Mouse (Mus musculus) megakaryocyte, embryonic 14.5 days (primary cell): ENCODE measurements around the gene Smarca1. TPM values are rescaled to one million over a fixed set of nuclear protein-coding genes. Genes with fewer than 3 reads are reported as not detected.

Experiments
- H3K27me3 ChIP-seq: replicated peaks from 2 replicates; pipeline ENCODE3; 2012; ENCODE audit warnings: inconsistent platforms
- H3K36me3 ChIP-seq: replicated peaks from 2 replicates; pipeline ENCODE3; 2012; ENCODE audit warnings: low read length, inconsistent platforms, mixed read lengths
- H3K4me1 ChIP-seq: 2 replicates; pipeline ENCODE4 v1.6.1; 2012; ENCODE audit warnings: inconsistent platforms
- H3K4me3 ChIP-seq: replicated peaks from 2 replicates; pipeline ENCODE3; 2012; ENCODE audit warnings: moderate library complexity, mild to moderate bottlenecking, inconsistent platforms
- H3K9me3 ChIP-seq: 2 replicates; pipeline ENCODE4 v1.6.1; 2012; ENCODE audit warnings: inconsistent platforms
- FLI1 ChIP-seq: IDR thresholded peaks from 2 replicates; pipeline ENCODE4 v1.6.1; 2012; ENCODE audit warnings: low read length, inconsistent platforms, mixed read lengths
- GATA1 ChIP-seq: IDR thresholded peaks from 3 replicates; pipeline ENCODE4 v1.6.1; 2012; ENCODE audit warnings: mixed read lengths, low read length, inconsistent platforms, borderline replicate concordance
- polyA plus RNA-seq: library from polyadenylated mRNA; stranded (reverse); fragments of >175 nt; gene quantifications from 2 replicates; pipeline ENCODE4 v1.2.3, GENCODE M21; 2012; ENCODE audit warnings: low replicate concordance; ENCODE audit not compliant: insufficient read depth

Gene Smarca1
- polyA plus RNA-seq: not detected in 2 replicates

DNA sequence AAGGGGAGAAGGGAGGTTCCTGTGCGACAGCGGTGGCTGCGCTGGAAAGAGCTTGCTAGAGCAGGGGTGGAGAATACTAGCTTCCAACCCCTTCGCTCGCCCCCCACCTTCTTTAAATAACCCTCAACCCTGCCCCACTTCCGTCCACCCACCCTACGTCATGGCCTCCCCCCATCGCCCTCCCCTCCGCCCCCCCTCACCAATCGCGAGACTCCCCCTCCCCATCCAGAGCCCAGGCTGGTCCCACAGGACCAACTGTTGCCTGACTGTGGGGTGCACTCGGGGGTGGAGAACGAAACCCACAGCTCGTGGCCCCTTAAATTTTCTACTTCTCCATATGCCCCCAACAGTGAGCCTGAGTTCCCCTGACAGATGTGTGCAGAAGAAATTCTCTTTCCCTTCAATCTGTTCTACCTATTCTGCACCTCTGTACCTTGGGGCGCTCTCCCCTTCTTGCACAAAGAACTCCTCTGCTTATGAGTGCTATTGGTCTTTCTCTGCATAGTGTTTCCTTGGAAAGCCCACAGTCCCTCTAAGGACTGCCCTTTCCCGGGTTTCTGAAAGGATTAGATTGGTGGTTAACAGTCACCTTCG lies at the start of gene Smarca1:
Smarca1 (minus strand) TSS at position 544 of the 594 bp plus-strand sequence.
- Histone ChIP-seq H3K36me3 (no peaks in the 10 kb centered on the region), H3K4me3 (peak within 1 kb of the TSS; percentile 91), H3K27me3 (peaks cover 31% of the 10 kb centered on the region), H3K9me3 (no peaks in the 10 kb centered on the region), H3K4me1 (peaks cover 10% of the 10 kb centered on the region)
- no peak for TF ChIP-seq FLI1
- TF ChIP-seq GATA1: no peak

DNA sequence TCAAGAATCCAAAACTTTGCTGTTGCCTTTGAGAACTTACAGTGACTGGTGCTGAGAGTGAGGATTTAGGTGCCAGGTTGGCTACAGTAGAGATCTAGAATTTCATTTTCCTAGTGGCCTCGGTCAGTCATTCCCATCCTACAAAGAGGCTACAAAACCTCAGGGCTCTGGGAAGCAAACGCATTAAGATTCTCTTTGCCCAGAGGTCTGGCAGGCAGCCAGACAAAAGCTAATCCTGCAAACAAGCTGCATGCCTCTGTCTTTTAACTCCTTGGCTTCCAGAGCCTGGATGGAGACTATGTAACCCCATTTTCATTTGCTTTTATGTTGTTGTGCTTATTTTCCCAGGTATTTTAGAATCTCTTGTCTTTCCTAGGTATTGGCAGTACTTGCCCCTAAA lies 45.0 kb upstream of the Smarca1 start:
- no peaks in the 10 kb centered on the region for H3K4me1 ChIP-seq
- H3K27me3 ChIP-seq: peaks cover 2% of the 10 kb centered on the region
- H3K9me3 ChIP-seq: no peaks in the 10 kb centered on the region
- TF ChIP-seq GATA1: no peak
- no peak for TF ChIP-seq FLI1
- H3K4me3 ChIP-seq: no peak overlapping the region
- peaks cover 91% of the 10 kb centered on the region for H3K36me3 ChIP-seq

DNA sequence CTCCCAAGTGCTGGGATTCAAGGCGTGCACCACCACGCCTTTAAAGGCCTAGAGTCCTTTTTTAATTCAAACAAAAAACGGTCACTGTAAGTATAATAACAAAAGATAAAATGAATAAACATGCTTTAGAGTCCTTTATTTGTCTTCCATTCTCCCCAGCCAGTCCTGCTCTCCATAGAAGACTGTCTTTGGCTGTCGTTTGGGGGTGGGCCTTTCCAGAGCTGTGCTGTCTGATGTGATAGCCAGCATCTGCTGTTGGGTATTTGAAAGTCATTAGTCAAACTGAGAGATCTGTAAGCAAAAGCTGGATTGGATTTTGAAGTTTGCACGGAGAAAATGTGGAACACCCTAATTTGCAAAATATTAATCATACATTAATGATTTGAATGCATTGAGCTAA lies 44.1 kb upstream of the Smarca1 start:
- Histone ChIP-seq H3K36me3 (peaks cover 98% of the 10 kb centered on the region), H3K27me3 (peaks cover 2% of the 10 kb centered on the region), H3K9me3 (no peaks in the 10 kb centered on the region), H3K4me1 (no peaks in the 10 kb centered on the region), H3K4me3 (no peak overlapping the region)
- TF ChIP-seq GATA1: no peak
- TF ChIP-seq FLI1: no peak

DNA sequence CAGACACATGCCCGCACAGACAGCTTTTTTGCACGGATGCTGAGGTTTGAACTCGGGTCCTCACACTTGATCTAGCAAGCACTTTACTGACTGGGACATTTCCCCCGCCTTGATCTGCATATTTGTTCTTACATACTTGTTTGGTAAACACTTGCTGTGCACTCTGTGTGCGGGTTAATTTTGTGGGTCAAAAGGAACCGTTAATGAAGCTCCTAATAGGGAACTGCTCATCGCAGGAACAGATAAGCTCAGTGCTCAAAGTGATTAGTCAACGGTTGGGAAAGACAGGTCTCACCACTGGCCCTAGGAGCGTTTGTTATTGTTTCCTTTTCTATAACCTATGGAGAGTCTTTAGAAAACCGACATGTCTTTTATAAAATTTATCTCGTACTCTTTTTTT lies 41.6 kb upstream of the Smarca1 start:
- Histone ChIP-seq H3K4me1 (peaks cover 4% of the 10 kb centered on the region; the same call in 1 of the 2 replicates), H3K9me3 (no peaks in the 10 kb centered on the region), H3K27me3 (peaks cover 2% of the 10 kb centered on the region), H3K36me3 (peaks cover 95% of the 10 kb centered on the region), H3K4me3 (no peak overlapping the region)
- no peak for TF ChIP-seq GATA1
- no peak for TF ChIP-seq FLI1

DNA sequence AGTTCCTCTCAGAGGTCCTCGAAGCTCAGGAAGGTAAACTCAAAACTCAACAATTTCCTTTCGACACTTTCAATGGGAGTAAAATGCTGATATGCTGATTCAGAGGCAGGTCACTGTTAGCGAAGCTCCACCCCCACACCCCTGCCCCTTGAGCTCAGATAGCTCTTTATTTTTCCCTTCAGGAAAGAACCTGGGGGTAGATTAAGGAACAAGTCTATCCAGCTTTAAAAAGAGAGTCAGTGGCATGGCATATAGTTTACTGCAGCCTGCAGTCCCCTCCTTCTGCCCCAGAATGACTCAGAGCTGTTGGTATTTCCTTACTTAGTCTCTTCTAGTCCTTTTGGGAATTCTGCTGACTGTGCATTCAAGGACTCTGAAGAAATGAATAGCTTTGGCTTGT lies 37.7 kb upstream of the Smarca1 start:
- Histone ChIP-seq H3K4me3 (no peak overlapping the region), H3K27me3 (peaks cover 4% of the 10 kb centered on the region), H3K4me1 (peaks cover 14% of the 10 kb centered on the region; the same call in 1 of the 2 replicates), H3K36me3 (peaks cover 89% of the 10 kb centered on the region), H3K9me3 (no peaks in the 10 kb centered on the region; the same call in 1 of the 2 replicates)
- TF ChIP-seq GATA1: no peak
- TF ChIP-seq FLI1: no peak

DNA sequence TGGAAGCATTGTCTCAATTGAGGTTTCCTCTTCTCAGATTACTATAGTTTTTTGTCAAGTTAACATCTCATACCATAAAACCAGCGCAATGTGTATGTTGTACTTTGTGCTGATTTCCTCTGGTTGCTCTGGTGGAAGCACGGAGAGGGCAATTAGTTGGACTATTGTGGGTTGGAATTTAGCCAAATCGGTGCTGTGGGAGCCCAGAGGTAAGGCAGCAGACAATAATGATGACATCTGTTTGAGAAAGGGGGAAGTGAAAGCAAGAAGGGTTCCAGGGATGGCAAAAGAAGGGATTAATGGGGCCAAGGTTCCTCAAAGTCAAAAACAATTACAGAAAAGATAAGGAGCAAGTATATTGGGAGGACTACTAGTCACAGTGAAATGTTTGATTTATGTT lies 35.2 kb upstream of the Smarca1 start:
- Histone ChIP-seq H3K9me3 (no peaks in the 10 kb centered on the region; the same call in 1 of the 2 replicates), H3K27me3 (peaks cover 4% of the 10 kb centered on the region), H3K36me3 (peaks cover 65% of the 10 kb centered on the region), H3K4me3 (no peak overlapping the region), H3K4me1 (peaks cover 18% of the 10 kb centered on the region; the same call in 1 of the 2 replicates)
- TF ChIP-seq FLI1 (no peak), GATA1 (no peak)

DNA sequence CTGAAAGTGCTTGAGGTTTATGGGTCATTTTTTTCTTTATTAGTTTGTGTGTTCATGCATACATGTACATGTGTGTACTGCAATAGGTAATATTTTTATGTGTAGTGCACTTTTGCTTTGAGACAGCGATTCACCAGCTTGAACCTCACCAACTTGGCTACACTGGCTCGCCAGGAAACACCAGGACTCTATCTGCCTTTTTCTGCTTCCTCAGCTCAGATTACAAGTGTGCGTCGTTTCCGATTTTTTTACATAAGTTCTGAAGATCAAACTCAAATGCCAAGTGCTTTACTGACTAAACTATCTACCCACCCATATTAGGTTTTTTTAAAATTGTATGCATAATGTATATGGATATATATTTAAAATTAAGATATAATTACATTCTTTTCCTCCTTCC lies 27.8 kb upstream of the Smarca1 start:
- TF ChIP-seq FLI1 (no peak), GATA1 (no peak)
- no peak overlapping the region for H3K4me3 ChIP-seq
- peaks cover 7% of the 10 kb centered on the region for H3K27me3 ChIP-seq
- peaks cover 23% of the 10 kb centered on the region for H3K4me1 ChIP-seq
- H3K36me3 ChIP-seq: peaks cover 63% of the 10 kb centered on the region
- no peaks in the 10 kb centered on the region for H3K9me3 ChIP-seq

DNA sequence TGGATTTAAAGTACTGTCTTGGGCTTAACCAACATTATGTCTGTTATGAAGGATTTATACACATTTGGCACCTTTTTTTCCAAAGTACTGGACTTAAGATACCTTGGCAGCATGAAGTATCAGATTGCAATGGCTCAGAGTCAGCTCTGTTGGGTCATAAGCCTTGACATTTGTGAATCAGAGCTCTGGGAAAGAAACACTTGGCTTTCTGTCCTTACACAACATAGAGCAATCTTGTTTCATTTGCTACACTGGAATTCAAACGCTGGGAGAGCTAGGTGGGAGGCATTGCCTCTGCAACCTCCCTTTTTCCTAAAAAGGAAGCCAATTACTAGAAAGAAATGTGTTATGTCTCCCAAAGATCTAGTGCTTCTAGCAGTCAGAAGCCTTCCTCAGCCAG lies 24.1 kb upstream of the Smarca1 start:
- Histone ChIP-seq H3K27me3 (peaks cover 9% of the 10 kb centered on the region), H3K36me3 (peaks cover 51% of the 10 kb centered on the region), H3K4me3 (no peak overlapping the region), H3K9me3 (no peaks in the 10 kb centered on the region), H3K4me1 (peaks cover 32% of the 10 kb centered on the region)
- TF ChIP-seq FLI1 (no peak), GATA1 (no peak)

DNA sequence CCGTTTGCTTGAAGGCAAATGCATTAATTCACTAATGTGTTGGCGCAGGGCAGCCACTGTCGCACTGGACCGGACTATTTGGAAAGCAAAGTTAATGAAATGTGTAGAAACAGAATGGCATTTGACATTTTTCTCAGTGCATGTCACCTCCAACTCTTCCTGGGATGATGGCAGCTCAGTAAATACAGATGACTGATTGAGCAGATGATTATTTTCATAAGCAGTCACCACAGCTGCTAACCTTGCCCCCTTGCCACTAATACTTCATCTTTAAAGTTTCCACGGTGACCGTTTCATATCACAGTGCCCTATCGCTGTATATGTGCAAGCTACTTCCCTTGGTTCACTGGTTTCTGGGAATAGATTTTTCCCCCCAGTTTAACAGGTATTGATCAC lies 20.8 kb upstream of the Smarca1 start:
- H3K9me3 ChIP-seq: no peaks in the 10 kb centered on the region
- peaks cover 9% of the 10 kb centered on the region for H3K27me3 ChIP-seq
- TF ChIP-seq FLI1: no peak
- TF ChIP-seq GATA1: no peak
- peaks cover 28% of the 10 kb centered on the region for H3K4me1 ChIP-seq
- H3K36me3 ChIP-seq: peaks cover 28% of the 10 kb centered on the region
- peak overlapping the region; percentile 94 for H3K4me3 ChIP-seq

DNA sequence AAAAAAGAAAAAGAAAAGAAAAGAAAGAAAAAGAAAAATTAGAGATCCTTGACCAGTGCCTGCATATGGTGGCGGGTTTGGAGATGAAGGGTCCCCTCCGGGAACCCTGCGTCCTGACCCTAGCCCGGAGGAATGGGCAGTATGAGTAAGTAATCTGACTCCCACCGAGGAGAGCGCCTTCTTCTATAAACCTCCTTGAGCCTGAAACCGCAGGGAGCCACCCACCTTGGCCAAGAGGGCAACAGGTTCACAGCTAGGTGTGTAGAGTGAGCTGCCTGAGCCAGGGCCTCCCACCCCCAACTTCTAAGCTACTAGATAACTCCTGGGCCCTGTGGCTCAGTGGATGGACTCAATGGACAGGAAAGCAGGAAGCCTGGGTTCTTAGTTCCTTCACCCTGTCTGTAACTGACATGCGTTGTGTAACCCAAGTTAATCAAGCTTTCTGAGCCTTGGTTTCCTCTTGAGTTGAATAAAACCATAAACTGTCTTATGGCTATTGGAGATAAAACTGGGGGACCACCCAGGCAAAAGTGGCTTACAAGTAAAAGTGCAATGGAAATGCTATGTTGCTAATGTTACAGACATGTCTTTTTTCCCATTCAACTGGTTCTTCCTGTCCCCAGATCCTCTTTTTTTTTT lies 20.2 kb upstream of the Smarca1 start:
- peaks cover 9% of the 10 kb centered on the region for H3K27me3 ChIP-seq
- H3K36me3 ChIP-seq: peaks cover 23% of the 10 kb centered on the region
- peaks cover 28% of the 10 kb centered on the region for H3K4me1 ChIP-seq
- peak overlapping the region; percentile 94 for H3K4me3 ChIP-seq
- no peak for TF ChIP-seq FLI1
- no peak for TF ChIP-seq GATA1
- no peaks in the 10 kb centered on the region for H3K9me3 ChIP-seq
